Mouse (Mus musculus) midbrain, postnatal 0 days (tissue): ENCODE results near the gene Hist1h2bg. TPM values are rescaled to one million over a fixed set of nuclear protein-coding genes. Genes with fewer than 3 reads are reported as not detected.
A peak's percentile ranks its signal among the peaks of the same experiment; 100 is the strongest.

Experiments
- ATAC-seq: fragments of 200-750 bp; cut with Nextera tagmentation; 2 replicates; pipeline ENCODE4 v1.8.0; 2017; ENCODE audit warnings: moderate number of reproducible peaks, mild to moderate bottlenecking, moderate TSS enrichment, moderate library complexity; ENCODE audit not compliant: low FRiP score
- DNase-seq: peaks from one replicate; pipeline ENCODE4 v3.0.0-alpha.2; 2015; ENCODE audit warnings: low spot score
- H3K27ac ChIP-seq: fragments of 300-500 bp; sonication (generic); 2 replicates; pipeline ENCODE4 v1.5.1; 2014; ENCODE audit warnings: low read depth, mild to moderate bottlenecking, low read length, mixed read lengths
- H3K27me3 ChIP-seq: fragments of 300-500 bp; sonication (generic); 2 replicates; pipeline ENCODE4 v1.6.1; 2014; ENCODE audit warnings: low read length, control low read depth, mixed read lengths; ENCODE audit not compliant: insufficient read depth
- H3K36me3 ChIP-seq: fragments of 300-500 bp; sonication (generic); 2 replicates; pipeline ENCODE4 v1.6.1; 2014; ENCODE audit warnings: low read length, control low read depth, mixed read lengths; ENCODE audit not compliant: insufficient read depth
- H3K4me1 ChIP-seq: fragments of 300-500 bp; sonication (generic); 2 replicates; pipeline ENCODE4 v1.6.1; 2014; ENCODE audit warnings: mild to moderate bottlenecking, control low read depth, antibody characterized with exemption, low read length, mixed read lengths; ENCODE audit not compliant: insufficient read depth
- H3K4me2 ChIP-seq: fragments of 300-500 bp; sonication (generic); 2 replicates; pipeline ENCODE4 v1.6.1; 2014; ENCODE audit warnings: low read depth, mild to moderate bottlenecking, low read length, mixed read lengths; ENCODE audit not compliant: poor library complexity, severe bottlenecking
- H3K4me3 ChIP-seq: fragments of 300-500 bp; sonication (generic); 2 replicates; pipeline ENCODE4 v1.5.1; 2014; ENCODE audit warnings: low read depth, mild to moderate bottlenecking, low read length, moderate library complexity
- H3K9ac ChIP-seq: fragments of 300-500 bp; sonication (generic); replicated peaks from 2 replicates; pipeline ENCODE4 v1.6.1; 2014; ENCODE audit warnings: mild to moderate bottlenecking, low read length, moderate library complexity, mixed read lengths; ENCODE audit not compliant: poor library complexity, severe bottlenecking
- H3K9me3 ChIP-seq: fragments of 300-500 bp; sonication (generic); 2 replicates; pipeline ENCODE4 v1.6.1; 2016; ENCODE audit warnings: low read length, control low read depth
- CTCF ChIP-seq: IDR thresholded peaks from 2 replicates; pipeline ENCODE4 v1.5.1; 2016; ENCODE audit warnings: antibody characterized with exemption, mild to moderate bottlenecking
- WGBS: fragments of 180-500 bp; shearing (Covaris S2); extraction: QIAGEN DNeasy Blood & Tissue Kit; methylation state at CpG from one replicate; pipeline ENCODE4 v1.1.7; 2014; 5-methylcytosine and 5-hydroxymethylcytosine counted together
- polyA plus RNA-seq: library from polyadenylated mRNA; unstranded; fragments of >200 nt; fragmentation: Nextera tagmentation; extraction: Ambion mirVana; gene quantifications from 2 replicates; pipeline ENCODE4 v1.2.1, GENCODE M21; 2015
- total RNA-seq: library from RNA; depleted of rRNA; stranded (reverse); fragments of >200 nt; gene quantifications from 2 replicates; pipeline ENCODE4 v1.2.3, GENCODE M21; 2014

The Hist1h2bg gene
- total and polyA plus RNA-seq, 2 experiments from 2014 or later, result 2.8 to 572 TPM

- Histone ChIP-seq H3K27me3 (no peaks in the 10 kb centered on the region), H3K9ac (no peak overlapping the region), H3K4me2 (no peak overlapping the region), H3K36me3 (no peaks in the 10 kb centered on the region), H3K4me1 (peaks cover 10% of the 10 kb centered on the region; the same call in 1 of the 2 replicates), H3K9me3 (no peaks in the 10 kb centered on the region), H3K4me3 (no peak overlapping the region), H3K27ac (no peak overlapping the region)
- DNase-seq, result no peak
- no peak for TF ChIP-seq CTCF
- WGBS, result 98% methylated on average over 1 of the region's 1 CpGs
- ATAC-seq, result no peak
These were observed 6.6 kb downstream of the Hist1h2bg start for GRCm38 (mm10) chr13:23577835-23578234.

GRCm38 (mm10) chr13:23581408-23582218, 10.4 kb downstream of the Hist1h2bg start, which contains the start of gene Hist1h4d:
Hist1h4d (plus strand) TSS chr13:23581598.
- Histone ChIP-seq H3K36me3 (no peaks in the 10 kb centered on the region), H3K9me3 (no peaks in the 10 kb centered on the region), H3K4me2 (peak within 1 kb of the TSS; percentile 83), H3K9ac (peak within 1 kb of the TSS; percentile 46), H3K27ac (peak within 1 kb of the TSS; percentile 59), H3K4me3 (peak within 1 kb of the TSS; percentile 44), H3K4me1 (peaks cover 3% of the 10 kb centered on the region; the same call in 1 of the 2 replicates), H3K27me3 (no peaks in the 10 kb centered on the region)
- DNase-seq, result peak; percentile 99
- peak; percentile 89 for ATAC-seq
- TF ChIP-seq CTCF, result no peak
- WGBS, result under 1% methylated on average over 42 of the region's 43 CpGs

- no peak for DNase-seq
- no peaks in the 10 kb centered on the region for H3K27me3 ChIP-seq
- H3K9me3 ChIP-seq, result no peaks in the 10 kb centered on the region
- WGBS, result 5% methylated on average over 6 of the region's 6 CpGs
- peaks cover 3% of the 10 kb centered on the region; the same call in 1 of the 2 replicates for H3K4me1 ChIP-seq
- no peak for ATAC-seq
- H3K4me3 ChIP-seq, result peak overlapping the region; percentile 44
- no peak overlapping the region; the same call in 1 of the 2 replicates for H3K9ac ChIP-seq
- peak overlapping the region; percentile 83 for H3K4me2 ChIP-seq
- peak overlapping the region; percentile 59; the same call in 1 of the 2 replicates for H3K27ac ChIP-seq
- no peaks in the 10 kb centered on the region for H3K36me3 ChIP-seq
- no peak for TF ChIP-seq CTCF
These were observed 11.2 kb downstream of the Hist1h2bg start for GRCm38 (mm10) chr13:23582219-23583056.

- H3K4me2 ChIP-seq, result no peak overlapping the region
- H3K27ac ChIP-seq, result no peak overlapping the region
- H3K9ac ChIP-seq, result no peak overlapping the region
- no peaks in the 10 kb centered on the region for H3K36me3 ChIP-seq
- no peaks in the 10 kb centered on the region for H3K27me3 ChIP-seq
- H3K9me3 ChIP-seq, result no peaks in the 10 kb centered on the region
- ATAC-seq, result no peak
- TF ChIP-seq CTCF, result no peak
- H3K4me1 ChIP-seq, result peaks cover 3% of the 10 kb centered on the region; the same call in 1 of the 2 replicates
- no peak for DNase-seq
- no peak overlapping the region for H3K4me3 ChIP-seq
These were observed 12.3 kb downstream of the Hist1h2bg start for GRCm38 (mm10) chr13:23583387-23584068.

GRCm38 (mm10) chr13:23584331-23584730, 13.1 kb downstream of the Hist1h2bg start:
- H3K27me3 ChIP-seq, result no peaks in the 10 kb centered on the region
- peak overlapping the region; percentile 47 for H3K4me3 ChIP-seq
- H3K4me1 ChIP-seq, result peaks cover 3% of the 10 kb centered on the region; the same call in 1 of the 2 replicates
- H3K4me2 ChIP-seq, result peak overlapping the region; percentile 85
- TF ChIP-seq CTCF, result no peak
- H3K36me3 ChIP-seq, result no peaks in the 10 kb centered on the region
- no peak overlapping the region for H3K9ac ChIP-seq
- DNase-seq (no peak), ATAC-seq (no peak)
- H3K9me3 ChIP-seq, result no peaks in the 10 kb centered on the region
- peak overlapping the region; percentile 79 for H3K27ac ChIP-seq
